Mouse (Mus musculus) kidney, adult 2 months (tissue): ENCODE data around the gene Hip1.

Experiments used
- CTCF ChIP-seq: fragments of 200-500 bp; conservative IDR thresholded peaks from 2 replicates; pipeline ENCODE4 v1.5.1; 2011; ENCODE audit warnings: low read depth, mild to moderate bottlenecking, control low read depth, low read length, moderate library complexity, mixed read lengths; ENCODE audit not compliant: insufficient read depth, insufficient read length
- POLR2A ChIP-seq: fragments of 200-500 bp; IDR thresholded peaks from one replicate; pipeline ENCODE4 v1.6.1; 2011; ENCODE audit warnings: low read depth, low read length, control low read depth

DNA sequence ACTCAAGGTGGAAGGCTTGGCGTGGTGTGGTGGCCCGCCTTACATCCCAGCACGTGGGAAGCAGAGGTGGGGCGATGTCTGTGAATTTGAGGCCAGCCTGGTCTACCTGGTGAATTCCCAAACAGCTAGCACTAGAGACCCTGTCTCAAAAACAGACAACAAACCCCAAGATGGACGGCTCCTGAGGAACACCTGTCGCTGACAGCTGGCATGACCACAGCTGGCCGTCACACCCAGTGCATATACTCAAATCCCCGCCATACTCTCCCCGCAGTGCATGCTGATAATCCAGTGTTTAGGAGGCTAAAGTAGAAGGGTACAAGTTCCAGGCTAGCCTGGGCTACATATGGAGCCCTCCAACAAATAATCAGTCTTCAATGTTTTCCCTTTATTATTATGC, 88.4 kb downstream of the Hip1 start:
- TF ChIP-seq CTCF (no peak), POLR2A (no peak)
